Mouse (Mus musculus): Measurements from ENCODE around the gene Tcte1. TPM values are rescaled to one million over a fixed set of nuclear protein-coding genes. Genes with fewer than 3 reads are reported as not detected.

Gene Tcte1
- polyA plus RNA-seq, 1 experiment from 2014 or later: 2.0 TPM

- H3K4me1 ChIP-seq (replicated peaks; ENCODE audit: control insufficient read depth, insufficient read depth, low read length): peaks cover 3% of the 10 kb centered on the region; the same call in 1 of the 2 replicates
- H3K27ac ChIP-seq (ENCODE audit: low read depth, low read length): 0 out of 2 replicates have a peak overlapping the region, but pooled peaks have one; percentile 80
- ATAC-seq (ENCODE audit: low FRiP score) (no peak), DNase-seq (ENCODE audit: low spot score) (no peak)
- no peak overlapping the region for H3K9ac ChIP-seq (ENCODE audit: low read depth, low read length)
- H3K4me3 ChIP-seq (ENCODE audit: low read depth, low read length): no peak overlapping the region
- H3K27me3 ChIP-seq (ENCODE audit: control insufficient read depth, insufficient read depth, low read length): no peaks in the 10 kb centered on the region
- H3K4me2 ChIP-seq (replicated peaks; ENCODE audit: low read depth, low read length): no peak overlapping the region
- WGBS: 82% methylated on average over 12 of the region's 12 CpGs
- no peaks in the 10 kb centered on the region for H3K9me3 ChIP-seq (ENCODE audit: control insufficient read depth, low read length)
- H3K36me3 ChIP-seq (ENCODE audit: control insufficient read depth, insufficient read depth, low read length): no peaks in the 10 kb centered on the region
Observed at GRCm38 (mm10) chr17:45563216-45563615, 40.0 kb downstream of the Tcte1 start.

GRCm38 (mm10) chr17:45563655-45564530 is 40.7 kb downstream of the Tcte1 start, which contains the start of gene Slc35b2:
TSS of gene Slc35b2 (plus strand) at chr17:45563874.
- peak within 1 kb of the TSS; percentile 83 for H3K4me2 ChIP-seq (replicated peaks; ENCODE audit: low read depth, low read length)
- H3K36me3 ChIP-seq (ENCODE audit: control insufficient read depth, insufficient read depth, low read length): peaks cover 3% of the 10 kb centered on the region; the same call in 1 of the 2 replicates
- peak; percentile 93 for DNase-seq (ENCODE audit: low spot score)
- peak; percentile 87 for ATAC-seq (ENCODE audit: low FRiP score)
- peaks cover 3% of the 10 kb centered on the region; the same call in 1 of the 2 replicates for H3K4me1 ChIP-seq (replicated peaks; ENCODE audit: control insufficient read depth, insufficient read depth, low read length)
- no peaks in the 10 kb centered on the region for H3K9me3 ChIP-seq (ENCODE audit: control insufficient read depth, low read length)
- peak within 1 kb of the TSS; percentile 78 for H3K9ac ChIP-seq (ENCODE audit: low read depth, low read length)
- no peaks in the 10 kb centered on the region for H3K27me3 ChIP-seq (ENCODE audit: control insufficient read depth, insufficient read depth, low read length)
- WGBS: under 1% methylated on average over 58 of the region's 61 CpGs
- peak within 1 kb of the TSS; percentile 68 for H3K4me3 ChIP-seq (ENCODE audit: low read depth, low read length)
- peak within 1 kb of the TSS; percentile 80 for H3K27ac ChIP-seq (ENCODE audit: low read depth, low read length)

- no peaks in the 10 kb centered on the region for H3K9me3 ChIP-seq (ENCODE audit: control insufficient read depth, low read length)
- 16% methylated on average over 18 of the region's 18 CpGs for WGBS
- ATAC-seq (ENCODE audit: low FRiP score) (no peak; the same call in 1 of the 2 replicates), DNase-seq (ENCODE audit: low spot score) (no peak)
- peaks cover 3% of the 10 kb centered on the region; the same call in 1 of the 2 replicates for H3K4me1 ChIP-seq (replicated peaks; ENCODE audit: control insufficient read depth, insufficient read depth, low read length)
- H3K36me3 ChIP-seq (ENCODE audit: control insufficient read depth, insufficient read depth, low read length): peaks cover 6% of the 10 kb centered on the region
- peak overlapping the region; percentile 80 for H3K27ac ChIP-seq (ENCODE audit: low read depth, low read length)
- H3K27me3 ChIP-seq (ENCODE audit: control insufficient read depth, insufficient read depth, low read length): no peaks in the 10 kb centered on the region
- peak overlapping the region; percentile 78 for H3K9ac ChIP-seq (ENCODE audit: low read depth, low read length)
- H3K4me3 ChIP-seq (ENCODE audit: low read depth, low read length): peak overlapping the region; percentile 68
- H3K4me2 ChIP-seq (replicated peaks; ENCODE audit: low read depth, low read length): peak overlapping the region; percentile 83
Observed at GRCm38 (mm10) chr17:45564531-45565084, 41.4 kb downstream of the Tcte1 start.

- Histone ChIP-seq H3K4me1 (replicated peaks; ENCODE audit: control insufficient read depth, insufficient read depth, low read length) (peaks cover 3% of the 10 kb centered on the region; the same call in 1 of the 2 replicates), H3K36me3 (ENCODE audit: control insufficient read depth, insufficient read depth, low read length) (peaks cover 9% of the 10 kb centered on the region), H3K27me3 (ENCODE audit: control insufficient read depth, insufficient read depth, low read length) (no peaks in the 10 kb centered on the region), H3K4me2 (replicated peaks; ENCODE audit: low read depth, low read length) (peak overlapping the region; percentile 83), H3K4me3 (ENCODE audit: low read depth, low read length) (peak overlapping the region; percentile 68), H3K9me3 (ENCODE audit: control insufficient read depth, low read length) (no peaks in the 10 kb centered on the region), H3K9ac (ENCODE audit: low read depth, low read length) (peak overlapping the region; percentile 78), H3K27ac (ENCODE audit: low read depth, low read length) (no peak overlapping the region; the same call in 1 of the 2 replicates)
- 94% methylated on average over 11 of the region's 11 CpGs for WGBS
- DNase-seq (ENCODE audit: low spot score) (no peak), ATAC-seq (ENCODE audit: low FRiP score) (no peak)
Observed at GRCm38 (mm10) chr17:45565103-45565502, 41.9 kb downstream of the Tcte1 start.

GRCm38 (mm10) chr17:45566031-45566359 is 42.8 kb downstream of the Tcte1 start:
- H3K27me3 ChIP-seq (ENCODE audit: control insufficient read depth, insufficient read depth, low read length): no peaks in the 10 kb centered on the region
- H3K9ac ChIP-seq (ENCODE audit: low read depth, low read length): no peak overlapping the region
- H3K9me3 ChIP-seq (ENCODE audit: control insufficient read depth, low read length): no peaks in the 10 kb centered on the region
- 92% methylated on average over 1 of the region's 1 CpGs for WGBS
- no peak overlapping the region for H3K4me3 ChIP-seq (ENCODE audit: low read depth, low read length)
- H3K27ac ChIP-seq (ENCODE audit: low read depth, low read length): no peak overlapping the region
- peaks cover 15% of the 10 kb centered on the region for H3K36me3 ChIP-seq (ENCODE audit: control insufficient read depth, insufficient read depth, low read length)
- peaks cover 5% of the 10 kb centered on the region; the same call in 1 of the 2 replicates for H3K4me1 ChIP-seq (replicated peaks; ENCODE audit: control insufficient read depth, insufficient read depth, low read length)
- DNase-seq (ENCODE audit: low spot score) (no peak), ATAC-seq (ENCODE audit: low FRiP score) (no peak)
- H3K4me2 ChIP-seq (replicated peaks; ENCODE audit: low read depth, low read length): no peak overlapping the region

- Histone ChIP-seq H3K36me3 (ENCODE audit: control insufficient read depth, insufficient read depth, low read length) (peaks cover 20% of the 10 kb centered on the region), H3K27me3 (ENCODE audit: control insufficient read depth, insufficient read depth, low read length) (no peaks in the 10 kb centered on the region), H3K9ac (ENCODE audit: low read depth, low read length) (no peak overlapping the region), H3K4me2 (replicated peaks; ENCODE audit: low read depth, low read length) (no peak overlapping the region), H3K4me1 (replicated peaks; ENCODE audit: control insufficient read depth, insufficient read depth, low read length) (peaks cover 6% of the 10 kb centered on the region; the same call in 1 of the 2 replicates), H3K27ac (ENCODE audit: low read depth, low read length) (no peak overlapping the region), H3K9me3 (ENCODE audit: control insufficient read depth, low read length) (no peaks in the 10 kb centered on the region), H3K4me3 (ENCODE audit: low read depth, low read length) (no peak overlapping the region)
- 75% methylated on average over 18 of the region's 18 CpGs for WGBS
- DNase-seq (ENCODE audit: low spot score) (no peak), ATAC-seq (ENCODE audit: low FRiP score) (no peak)
Observed at GRCm38 (mm10) chr17:45566360-45567161, 43.3 kb downstream of the Tcte1 start.

- Histone ChIP-seq H3K36me3 (ENCODE audit: control insufficient read depth, insufficient read depth, low read length) (peaks cover 20% of the 10 kb centered on the region), H3K9me3 (ENCODE audit: control insufficient read depth, low read length) (no peaks in the 10 kb centered on the region), H3K27me3 (ENCODE audit: control insufficient read depth, insufficient read depth, low read length) (no peaks in the 10 kb centered on the region), H3K27ac (ENCODE audit: low read depth, low read length) (no peak overlapping the region), H3K4me1 (replicated peaks; ENCODE audit: control insufficient read depth, insufficient read depth, low read length) (peaks cover 7% of the 10 kb centered on the region; the same call in 1 of the 2 replicates), H3K4me3 (ENCODE audit: low read depth, low read length) (no peak overlapping the region), H3K4me2 (replicated peaks; ENCODE audit: low read depth, low read length) (no peak overlapping the region), H3K9ac (ENCODE audit: low read depth, low read length) (no peak overlapping the region)
- WGBS: 32% methylated on average over 4 of the region's 4 CpGs
- DNase-seq (ENCODE audit: low spot score) (no peak), ATAC-seq (ENCODE audit: low FRiP score) (no peak)
Observed at GRCm38 (mm10) chr17:45567162-45567601, 43.9 kb downstream of the Tcte1 start.

- H3K36me3 ChIP-seq (ENCODE audit: control insufficient read depth, insufficient read depth, low read length): peaks cover 20% of the 10 kb centered on the region
- DNase-seq (ENCODE audit: low spot score): no peak
- no peak overlapping the region for H3K4me3 ChIP-seq (ENCODE audit: low read depth, low read length)
- no peaks in the 10 kb centered on the region for H3K9me3 ChIP-seq (ENCODE audit: control insufficient read depth, low read length)
- H3K27me3 ChIP-seq (ENCODE audit: control insufficient read depth, insufficient read depth, low read length): no peaks in the 10 kb centered on the region
- 90% methylated on average over 12 of the region's 12 CpGs for WGBS
- H3K27ac ChIP-seq (ENCODE audit: low read depth, low read length): no peak overlapping the region
- no peak overlapping the region for H3K9ac ChIP-seq (ENCODE audit: low read depth, low read length)
- no peak overlapping the region for H3K4me2 ChIP-seq (replicated peaks; ENCODE audit: low read depth, low read length)
- peaks cover 7% of the 10 kb centered on the region; the same call in 1 of the 2 replicates for H3K4me1 ChIP-seq (replicated peaks; ENCODE audit: control insufficient read depth, insufficient read depth, low read length)
- no peak for ATAC-seq (ENCODE audit: low FRiP score)
Observed at GRCm38 (mm10) chr17:45568990-45569389, 45.8 kb downstream of the Tcte1 start.
